Mouse (Mus musculus) left cerebral cortex, adult 18-20 months (tissue): ENCODE data around the gene Sphk1. TPM values are rescaled to one million over a fixed set of nuclear protein-coding genes. Genes with fewer than 3 reads are reported as not detected.
A peak's percentile ranks its signal among the peaks of the same experiment; 100 is the strongest.

ENCODE experiments used
- DNase-seq, 2 experiments: peaks; one replicate each; pipeline ENCODE4 v3.0.0; 2021 to 2022; ENCODE audit warnings: low spot score in 2 of 2, mixed read lengths in 1 of 2
- total RNA-seq, 2 experiments: library from RNA; stranded (reverse); gene quantifications; 2 replicates each; pipeline ENCODE4 v1.2.3; 2021

The Sphk1 gene
- total RNA-seq, 2 experiments from 2014 or later = 7.9 to 9.9 TPM

DNA sequence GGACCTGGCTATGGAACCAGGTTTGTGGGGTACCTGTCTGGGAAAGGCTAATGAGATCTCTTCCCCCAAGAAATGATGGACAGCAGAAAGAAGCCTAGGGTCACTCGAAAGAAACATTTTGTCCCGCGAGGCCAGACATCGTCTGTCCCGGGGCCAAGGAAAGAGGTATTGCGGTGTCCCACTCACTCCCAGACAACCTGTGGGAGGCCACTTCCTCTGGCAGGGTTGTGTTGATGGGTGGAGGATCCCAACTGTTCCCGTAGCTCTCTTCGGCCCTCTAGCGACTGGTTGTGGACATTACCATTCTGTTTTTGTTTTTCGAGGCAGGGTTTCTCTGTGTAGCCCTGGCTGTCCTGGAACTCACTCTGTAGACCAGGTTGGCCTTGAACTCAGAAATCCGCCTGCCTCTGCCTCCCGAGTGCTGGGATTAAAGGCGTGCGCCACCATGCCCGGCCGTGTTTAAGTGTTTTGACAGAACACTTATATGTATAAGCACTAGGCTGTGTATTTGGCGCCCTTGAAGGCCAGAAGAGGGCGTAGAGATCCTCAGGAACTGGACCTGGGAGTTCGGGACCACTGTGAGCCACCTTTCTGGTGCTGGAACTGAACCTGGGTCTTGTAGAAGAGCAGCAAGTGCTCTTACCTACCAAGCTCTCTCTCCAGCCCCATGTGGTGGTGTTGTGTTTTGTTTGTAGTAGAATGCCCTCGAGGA, 3.6 kb downstream of the Sphk1 start:
- DNase-seq = peak; percentile 68 to 74

DNA sequence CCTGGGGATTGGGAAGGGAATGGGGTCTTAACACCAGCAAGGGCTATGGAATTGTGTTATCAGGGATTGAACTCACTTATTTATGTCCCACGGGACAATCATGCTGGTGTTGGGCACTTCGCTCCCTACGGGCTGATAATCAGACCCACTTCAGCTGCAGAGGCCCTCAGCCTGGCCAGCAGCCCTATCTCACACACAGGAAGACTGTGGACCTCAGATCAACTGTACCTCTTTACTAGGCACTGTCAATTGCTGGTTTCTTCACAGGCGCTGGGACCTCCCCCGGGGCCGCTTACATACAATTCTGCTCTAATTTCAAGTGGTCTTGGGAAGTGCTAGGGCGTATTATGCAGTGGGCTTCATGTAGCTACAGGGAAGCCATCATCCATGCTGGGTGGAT, 6.0 kb downstream of the Sphk1 start:
- no peak for DNase-seq

DNA sequence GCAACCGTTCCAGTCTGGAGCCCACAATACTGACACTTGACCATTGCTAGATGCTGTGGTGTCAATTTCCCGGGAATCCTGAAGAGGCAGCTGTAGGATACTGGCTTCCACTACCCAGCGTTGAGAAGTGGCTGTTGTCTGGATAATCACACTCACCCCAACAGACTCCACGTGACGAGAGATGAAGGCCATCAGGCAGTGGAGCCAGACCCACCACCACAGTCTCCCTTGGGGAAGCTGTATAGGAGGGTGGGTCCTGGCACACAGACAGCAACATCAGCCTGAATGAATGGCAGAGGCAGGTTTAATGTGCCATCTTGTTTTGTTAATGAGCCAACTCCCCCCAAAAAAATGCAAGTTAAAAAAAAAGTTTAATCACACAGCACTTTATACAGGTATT, 6.7 kb downstream of the Sphk1 start:
- no peak for DNase-seq

DNA sequence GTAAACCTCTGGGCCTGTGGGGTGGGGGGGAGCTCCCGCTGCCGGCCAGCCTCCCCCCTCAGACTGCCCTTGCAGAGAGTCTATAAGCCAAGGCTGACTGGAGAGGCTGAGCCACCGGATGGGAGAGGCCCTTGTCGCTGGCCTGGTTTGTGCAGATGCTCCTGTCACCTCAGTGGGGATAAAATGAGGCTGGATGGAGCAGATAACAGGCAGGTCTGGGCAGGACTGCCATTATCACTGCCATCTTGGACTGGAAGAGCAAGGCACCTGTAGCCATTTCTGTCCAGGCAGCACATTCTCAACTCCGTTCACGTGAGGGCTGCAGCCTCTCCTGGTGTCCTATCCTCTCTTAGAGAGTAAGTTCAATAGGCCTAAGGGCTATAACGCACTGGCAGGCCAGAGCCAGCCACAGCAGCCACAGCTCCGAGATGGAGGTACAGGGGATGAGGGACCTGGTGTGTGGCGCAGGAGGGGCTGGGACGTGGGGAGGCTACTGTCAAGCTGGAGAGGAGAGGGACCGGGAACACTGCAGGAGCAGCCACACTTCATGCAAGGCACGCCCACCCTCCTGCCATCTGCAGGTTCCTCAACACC, 7.5 kb downstream of the Sphk1 start:
- DNase-seq = no peak

DNA sequence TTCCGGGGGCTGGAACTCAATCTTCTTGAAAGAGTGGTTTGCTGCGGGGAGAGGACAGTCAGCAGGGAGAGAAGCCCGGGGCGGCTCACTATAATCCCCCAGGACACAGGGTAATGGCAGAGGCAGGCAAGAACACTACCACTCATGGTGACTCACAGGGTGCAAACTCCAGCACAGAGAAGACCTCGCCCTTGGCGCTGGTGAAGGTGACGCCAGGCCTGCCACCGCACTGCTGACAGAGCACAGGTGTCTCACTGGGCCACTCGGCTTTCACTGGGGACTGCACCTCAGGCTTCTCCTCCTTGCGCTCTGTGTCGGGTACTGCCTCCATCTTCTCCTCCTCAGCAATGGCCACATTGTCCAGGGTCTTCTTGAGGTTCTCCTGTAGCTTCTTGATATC, 10.5 kb downstream of the Sphk1 start:
- no peak for DNase-seq

DNA sequence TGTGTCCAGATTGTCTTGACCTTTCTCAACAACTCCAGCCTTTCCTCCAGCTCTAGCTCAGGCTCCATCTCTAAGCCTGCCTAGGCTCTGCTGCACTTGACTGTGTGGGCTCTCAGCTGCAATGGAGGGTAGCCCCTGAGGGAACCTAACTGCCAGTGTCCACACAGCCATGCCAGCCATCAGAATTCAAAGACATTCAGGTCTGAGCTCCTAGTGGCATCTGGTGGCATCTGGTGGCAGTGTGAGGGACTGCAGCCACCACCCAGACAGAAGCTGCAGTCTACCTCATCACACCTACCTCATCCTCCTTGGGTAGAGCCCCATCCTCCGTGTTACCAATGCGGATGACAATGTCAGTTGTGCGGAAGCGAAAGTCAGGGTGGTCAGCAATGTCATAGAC, 12.4 kb downstream of the Sphk1 start:
- peak; percentile 57 to 62 for DNase-seq

DNA sequence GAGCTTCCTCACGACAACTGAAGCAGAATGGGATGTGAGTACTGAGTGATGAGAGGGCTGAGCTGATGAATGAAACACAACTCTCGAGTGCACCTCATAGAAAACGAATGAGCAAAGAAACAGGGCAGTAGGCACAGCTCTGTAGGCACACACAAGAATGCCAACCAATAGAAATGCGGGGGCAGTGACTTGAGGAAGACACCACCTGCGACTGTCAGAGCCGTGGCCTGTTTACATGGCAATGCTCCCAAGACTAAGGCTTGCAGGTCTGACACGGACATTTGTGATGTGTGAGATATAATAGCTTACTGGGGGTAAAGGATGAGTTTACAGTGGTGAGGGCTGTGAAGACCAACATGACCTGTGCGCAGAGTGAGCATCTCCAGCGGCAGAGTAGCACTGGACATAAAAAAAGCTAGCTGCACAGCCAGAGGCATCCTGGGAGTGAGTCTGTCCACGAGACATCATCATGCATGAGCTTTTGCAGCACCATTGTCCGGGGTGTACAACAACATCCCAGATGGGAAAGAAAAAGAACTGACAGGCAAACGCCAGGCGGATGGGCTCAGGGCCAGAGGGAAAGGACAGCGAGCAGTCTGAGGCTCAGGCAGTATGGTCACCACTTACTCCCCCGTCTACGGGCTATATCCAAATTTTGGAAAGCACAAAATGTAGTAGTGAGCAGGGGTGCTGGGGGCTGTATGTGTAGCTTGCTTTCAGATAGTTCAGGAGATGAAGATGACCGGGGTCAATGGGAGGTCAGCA, 16.8 kb downstream of the Sphk1 start:
- DNase-seq = no peak

DNA sequence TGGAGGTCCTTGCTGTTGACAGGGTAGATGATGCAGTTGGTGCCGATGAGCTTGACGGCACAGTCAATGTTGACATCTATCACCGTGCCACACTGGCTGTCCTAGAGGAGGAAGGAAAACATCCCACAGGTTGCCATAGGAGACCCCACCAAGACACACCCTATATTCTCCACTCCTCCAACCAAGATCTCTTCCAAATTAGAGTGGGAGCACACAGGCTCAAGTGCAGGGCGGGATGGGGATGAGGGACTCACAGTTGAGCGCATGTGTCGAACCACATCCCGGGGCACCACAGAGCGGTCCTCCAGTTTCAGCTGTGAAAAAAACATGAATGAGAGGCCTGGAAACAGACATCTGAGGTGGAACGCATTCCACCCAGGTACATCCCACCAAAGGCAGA, 18.1 kb downstream of the Sphk1 start:
- DNase-seq = no peak

DNA sequence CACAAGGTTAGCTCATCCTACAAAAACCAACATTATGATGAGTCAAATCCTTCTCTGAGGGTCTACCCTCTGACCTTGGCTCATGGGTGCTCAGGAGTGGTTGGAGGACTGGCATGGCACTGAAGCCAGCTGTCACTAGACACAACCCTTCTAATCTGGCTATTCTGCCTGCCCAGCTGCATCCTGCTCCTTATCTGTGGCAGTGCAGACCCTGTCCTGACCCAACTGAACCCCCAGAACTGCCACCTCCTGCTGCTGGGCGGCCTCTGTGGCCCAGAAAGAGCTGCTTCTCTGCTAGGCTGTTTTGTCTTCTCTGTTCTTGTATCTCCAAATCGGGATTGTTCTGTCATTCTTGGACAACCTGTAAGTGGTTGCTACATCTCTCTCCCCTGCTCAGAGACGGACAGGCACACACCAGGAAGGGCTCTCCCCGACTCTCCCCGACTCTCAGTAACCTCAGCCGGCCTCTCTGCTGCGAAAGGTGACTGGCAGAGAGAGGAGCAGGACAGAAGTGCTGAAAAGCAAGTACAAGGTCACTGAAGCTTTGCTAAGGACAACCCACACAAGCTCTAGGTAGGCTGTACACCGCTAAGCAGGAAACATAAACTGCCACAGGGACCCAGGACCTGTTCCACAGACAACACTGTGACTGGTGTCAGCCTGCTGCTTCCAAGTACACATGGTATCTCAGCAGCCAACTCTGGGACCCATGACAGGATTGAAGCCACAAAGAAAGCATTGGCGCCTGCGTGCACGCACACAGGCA, 18.7 kb downstream of the Sphk1 start:
- DNase-seq = no peak

DNA sequence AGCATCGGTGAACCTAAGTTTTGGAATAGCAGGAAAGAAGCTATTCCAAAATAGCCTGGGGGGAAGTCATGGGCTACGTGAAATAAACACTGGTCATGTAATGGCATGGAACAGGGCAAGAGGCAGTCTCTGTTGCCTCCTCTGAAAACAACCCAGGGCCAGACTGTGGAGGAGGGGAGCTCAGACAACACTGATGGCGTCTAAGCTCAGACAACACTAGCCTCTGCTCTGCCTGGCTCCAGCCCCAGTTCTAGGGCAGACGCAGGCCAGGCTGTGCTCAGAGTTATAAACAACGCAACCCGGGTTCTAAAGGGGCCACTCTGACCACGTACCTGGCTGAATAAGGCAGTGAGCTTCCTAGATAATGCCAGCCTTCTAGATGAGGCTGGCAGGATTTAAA, 20.0 kb downstream of the Sphk1 start:
- no peak for DNase-seq

DNA sequence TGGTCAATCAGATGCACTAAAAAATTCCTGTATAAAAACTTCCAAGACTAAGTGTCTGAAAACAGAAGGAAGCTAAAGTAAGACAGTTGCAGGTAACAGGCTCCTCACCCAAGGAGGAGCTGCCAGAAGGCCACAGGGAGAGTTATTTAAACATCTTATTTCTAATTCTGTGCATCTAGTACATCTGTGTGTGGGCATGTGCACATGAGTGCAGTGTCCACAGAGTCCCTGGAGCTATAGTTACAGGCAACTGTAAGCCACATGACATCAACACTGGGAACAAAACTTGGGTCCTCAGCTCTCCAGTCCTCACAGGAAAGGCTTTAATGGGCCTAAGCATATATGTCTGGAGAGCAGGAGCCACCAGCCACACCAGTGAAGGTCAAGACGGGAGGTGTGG, 21.5 kb downstream of the Sphk1 start:
- no peak for DNase-seq

DNA sequence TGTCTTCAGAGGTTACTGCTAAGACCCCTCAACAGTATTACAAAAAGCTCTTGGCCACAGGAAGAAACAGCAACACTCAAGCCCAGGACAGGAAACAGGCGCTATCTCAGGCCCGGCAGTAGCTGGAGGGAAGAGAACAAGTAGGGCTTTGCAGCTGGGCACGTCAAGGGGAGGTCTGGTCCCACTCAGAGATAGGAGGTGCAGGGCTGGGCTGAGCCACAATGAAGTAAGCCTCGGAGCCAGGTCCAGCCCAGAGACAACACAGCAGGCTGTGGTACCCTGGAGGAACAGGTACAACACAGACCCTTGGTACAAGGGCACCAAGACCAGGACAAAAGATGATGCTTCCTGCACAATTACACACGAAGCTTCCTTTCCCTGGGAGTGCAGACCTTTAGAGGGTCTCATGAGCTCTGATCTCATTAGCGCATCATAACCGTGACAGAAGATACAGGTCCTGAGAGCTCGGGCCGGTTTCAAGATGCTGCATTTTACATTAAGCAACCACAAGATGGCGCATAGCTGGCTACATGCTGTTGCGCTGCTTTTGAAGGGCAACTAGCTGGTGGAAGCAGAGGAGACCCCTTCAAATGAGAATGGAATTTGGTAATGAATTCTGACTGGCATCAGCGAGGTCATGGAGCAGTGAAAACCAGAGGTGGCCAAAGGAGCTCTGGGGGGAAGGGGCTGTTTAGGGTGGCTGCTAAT, 23.6 kb downstream of the Sphk1 start:
- DNase-seq = no peak

DNA sequence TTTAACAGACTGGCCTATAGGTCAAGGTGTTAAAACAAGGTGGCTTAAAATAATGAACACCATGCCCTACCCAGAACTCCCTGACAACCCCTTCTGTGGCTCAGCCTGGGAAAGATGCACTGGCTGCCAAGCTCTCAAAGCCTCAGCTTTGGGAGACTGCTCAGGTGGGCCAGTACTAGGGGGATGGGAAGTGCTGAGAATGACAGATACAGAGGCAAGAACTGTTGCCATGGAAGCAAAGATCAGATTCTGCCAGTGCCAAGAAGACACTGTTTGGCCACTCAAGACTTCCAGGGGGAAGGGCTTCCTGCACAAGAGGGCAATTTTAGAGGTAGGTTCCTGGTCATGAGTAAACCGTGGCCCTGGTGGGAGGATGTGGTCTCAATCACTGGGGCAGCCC, 24.8 kb downstream of the Sphk1 start:
- no peak for DNase-seq

DNA sequence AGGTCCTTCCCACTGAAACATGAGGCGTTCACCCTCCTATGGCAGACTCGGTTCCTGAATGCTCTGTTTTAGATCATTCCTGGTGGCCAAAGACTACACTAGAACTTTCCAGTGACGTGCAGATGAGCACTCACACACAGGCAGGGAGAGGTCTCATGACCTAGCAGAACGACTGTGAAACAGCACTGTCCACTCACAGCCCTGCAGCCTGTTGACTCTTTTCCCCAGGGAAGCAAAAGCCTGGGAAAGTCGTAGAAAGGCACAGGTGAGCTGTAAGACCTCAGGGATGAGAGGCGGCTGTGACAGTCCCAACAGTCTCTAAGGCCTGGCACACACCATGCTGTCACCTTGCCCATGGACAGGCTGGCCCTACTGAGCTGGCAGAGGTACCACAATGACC, 25.6 kb downstream of the Sphk1 start:
- DNase-seq = no peak

DNA sequence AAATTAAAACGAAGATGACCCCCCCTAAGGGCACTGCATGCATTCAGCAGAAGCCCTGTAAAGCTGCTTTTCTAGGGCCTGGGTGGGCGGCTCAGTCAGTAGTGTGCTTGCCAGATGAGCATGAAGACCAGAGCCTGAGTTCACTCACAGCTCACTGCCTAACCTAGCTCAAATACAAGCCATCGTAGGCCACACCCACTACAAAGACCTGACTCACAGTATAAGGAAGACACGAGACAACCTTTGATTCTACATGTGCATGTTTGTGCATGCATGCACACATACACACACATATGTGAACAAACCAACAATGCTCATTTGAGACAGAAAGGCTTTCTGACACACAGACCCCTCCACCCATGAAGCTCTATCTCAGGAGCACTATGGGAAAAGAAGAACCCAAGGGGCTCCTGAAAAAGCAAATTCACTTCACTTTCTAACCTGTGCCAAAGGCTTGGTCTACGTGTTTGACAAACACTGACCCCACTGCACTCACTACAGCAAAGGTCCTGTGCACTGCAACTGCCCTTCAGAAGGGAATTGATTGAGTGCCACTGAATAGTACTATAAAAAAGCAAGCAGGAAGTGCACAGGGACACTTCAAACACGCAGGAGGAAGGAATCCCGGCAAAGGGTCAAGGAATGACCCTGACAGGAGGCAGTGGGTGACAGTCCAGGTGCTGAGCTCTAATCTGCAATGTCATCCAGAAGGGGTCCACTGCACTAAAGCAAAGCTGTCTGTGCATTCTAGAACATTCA, 34.7 kb downstream of the Sphk1 start:
- no peak for DNase-seq

DNA sequence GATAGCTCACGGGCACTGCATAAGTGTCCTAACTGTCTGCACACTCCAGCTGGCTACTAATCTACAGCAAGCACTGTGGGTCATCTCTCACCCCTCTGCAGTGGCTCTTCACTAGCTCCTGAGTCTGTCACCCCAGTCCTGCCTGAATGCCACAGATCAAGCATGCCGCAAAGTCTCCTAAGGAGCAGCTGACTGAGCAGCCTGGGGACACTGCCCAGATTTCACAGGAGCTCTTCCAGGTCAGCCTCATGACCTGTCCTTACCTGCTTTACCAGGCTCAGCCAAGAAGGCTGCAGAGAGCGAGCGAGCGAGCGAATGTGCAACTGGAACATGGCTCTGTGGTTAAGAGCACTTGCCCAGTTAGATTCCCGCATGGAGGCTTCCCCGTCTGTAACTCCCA, 36.8 kb downstream of the Sphk1 start:
- DNase-seq = no peak

DNA sequence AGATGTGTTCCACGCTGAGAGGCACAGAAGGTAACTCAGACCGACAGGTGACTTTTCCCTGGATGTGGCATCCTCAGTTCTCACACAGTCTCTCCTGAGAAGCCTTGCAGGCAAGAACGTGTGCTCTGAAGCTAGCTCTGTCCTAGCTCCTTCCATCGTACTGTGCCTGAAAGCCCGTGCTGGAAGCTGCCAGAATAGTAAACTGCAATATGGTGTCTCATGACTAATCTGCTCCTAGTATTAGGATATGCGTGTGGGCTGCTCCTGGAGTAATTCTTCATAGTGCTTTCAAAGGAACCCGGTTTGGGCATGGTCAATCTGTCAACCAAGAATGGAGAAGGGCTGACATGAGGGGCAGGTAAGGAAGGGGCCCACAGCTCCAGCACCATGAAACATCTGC, 40.1 kb downstream of the Sphk1 start:
- DNase-seq = no peak

DNA sequence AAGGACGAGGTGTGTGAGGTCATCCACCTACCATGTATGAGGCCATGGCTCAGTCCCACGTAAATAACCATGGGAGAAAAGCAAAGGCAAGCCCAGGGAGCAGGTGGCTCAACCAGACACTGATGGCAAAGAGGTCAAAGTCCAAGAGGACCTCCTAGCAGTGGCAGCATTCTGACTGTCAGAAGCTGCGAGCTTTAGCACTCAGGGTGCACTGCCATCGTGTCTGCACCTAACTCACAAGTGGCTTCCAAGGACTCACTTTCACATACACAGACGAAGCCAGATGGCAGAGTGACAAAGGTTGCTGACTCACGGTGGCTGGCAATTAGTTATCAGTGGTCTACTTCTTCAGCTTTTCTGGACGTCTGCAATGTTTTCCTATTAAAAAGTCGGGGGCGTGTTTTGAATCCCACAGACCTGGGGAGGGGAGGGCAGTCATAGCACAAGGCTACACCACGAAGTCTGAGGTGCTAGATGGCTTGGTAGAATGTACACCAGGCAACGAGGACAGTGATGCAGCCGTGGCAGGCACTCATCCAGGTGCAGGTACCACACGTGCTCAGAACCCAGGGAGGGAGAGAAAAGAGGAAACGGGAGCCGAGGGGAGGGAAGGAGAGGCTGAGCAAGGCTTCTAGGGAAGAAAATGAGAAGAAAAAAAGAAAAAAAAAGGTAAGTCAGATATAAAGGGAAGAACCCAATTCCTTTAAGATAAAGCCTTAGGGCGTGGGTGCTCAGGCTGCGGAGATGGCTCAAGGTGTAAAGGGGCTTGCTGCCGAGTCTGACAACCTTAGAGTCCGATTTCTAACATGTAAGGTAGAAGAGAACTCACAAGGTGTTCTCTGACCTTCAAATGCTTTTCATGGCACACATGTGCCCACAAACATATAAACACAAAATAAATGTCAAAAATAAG, 41.3 kb downstream of the Sphk1 start:
- no peak for DNase-seq
